Mouse (Mus musculus): ENCODE measurements around the gene Sept9.

Gene Sept9

GRCm38 (mm10) chr11:117245041-117245725 lies 45.7 kb downstream of the Sept9 start:
- DNase-seq (ENCODE audit: low read depth, low spot score): no peak

DNA sequence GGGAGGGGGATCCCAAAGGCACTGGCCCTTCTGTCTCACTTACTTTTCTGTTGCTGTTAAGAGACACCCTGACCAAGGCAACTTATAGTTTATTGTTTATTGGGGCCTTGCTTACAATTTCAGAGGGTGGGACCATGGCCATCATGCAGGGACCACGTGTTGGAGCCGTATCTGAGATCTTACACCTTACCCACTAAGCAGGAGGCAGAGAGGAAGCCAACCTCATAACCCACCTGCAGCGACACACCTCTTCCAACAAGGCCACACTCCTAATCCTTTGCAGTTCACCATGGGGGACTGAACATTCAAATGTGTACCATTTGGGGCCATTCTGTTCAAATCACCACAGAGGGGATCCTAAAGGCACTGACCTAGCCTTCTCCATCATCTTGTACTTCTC lies 46.4 kb downstream of the Sept9 start:
- DNase-seq (ENCODE audit: low read depth, low spot score): no peak

- no peak for DNase-seq (ENCODE audit: low read depth, low spot score)
Observed at GRCm38 (mm10) chr11:117246286-117246685, 46.8 kb downstream of the Sept9 start.

- DNase-seq (ENCODE audit: low read depth, low spot score): no peak
Observed at GRCm38 (mm10) chr11:117246981-117247431, 47.5 kb downstream of the Sept9 start.

DNA sequence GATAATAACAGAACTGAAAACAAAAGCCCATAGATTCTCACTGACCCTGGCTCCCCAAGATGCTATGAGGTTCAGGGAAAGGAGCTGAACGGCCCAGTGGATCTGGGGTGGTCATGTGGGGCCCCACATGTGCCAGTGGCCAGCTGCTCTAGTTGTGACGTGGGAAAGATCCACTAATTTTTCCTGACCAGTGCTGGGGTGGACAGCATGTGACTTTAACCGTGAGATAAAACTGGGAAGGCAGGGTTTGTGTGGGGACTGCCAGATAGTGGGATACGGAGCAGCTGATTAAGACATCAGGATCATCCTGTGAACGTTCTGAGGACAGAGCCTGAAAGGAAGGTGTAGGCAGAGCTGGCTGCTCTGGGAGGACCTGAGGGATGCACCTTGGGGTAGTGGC lies 48.1 kb downstream of the Sept9 start:
- no peak for DNase-seq (ENCODE audit: low read depth, low spot score)

DNA sequence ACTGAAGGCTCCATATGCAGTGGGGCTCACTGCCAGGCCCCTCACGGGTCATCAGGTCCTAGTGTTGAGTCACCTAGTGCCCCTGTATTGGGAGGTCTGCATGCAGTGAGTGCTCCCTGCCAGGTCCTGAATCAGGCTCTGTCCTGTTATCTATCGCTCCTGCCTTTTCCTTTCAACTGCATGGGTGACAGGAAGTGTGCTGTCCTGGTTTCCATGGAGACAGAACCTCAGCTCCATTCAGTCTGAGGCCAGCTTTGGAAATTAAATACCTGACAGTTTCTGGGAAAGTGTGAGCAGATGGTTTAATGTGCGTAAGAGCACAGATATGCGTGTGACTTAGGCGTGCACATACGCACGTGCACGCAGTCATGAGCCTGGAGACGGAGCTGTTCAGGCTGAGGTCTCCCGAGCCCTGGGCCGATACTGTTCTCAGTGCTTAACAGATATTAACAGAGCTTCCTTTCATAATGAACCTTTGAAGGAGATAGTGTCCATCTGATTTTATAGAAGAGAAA lies 49.3 kb downstream of the Sept9 start:
- no peak for DNase-seq (ENCODE audit: low read depth, low spot score)

GRCm38 (mm10) chr11:117249282-117249984 lies 50.0 kb downstream of the Sept9 start:
- no peak for DNase-seq (ENCODE audit: low read depth, low spot score)

- DNase-seq (ENCODE audit: low read depth, low spot score): no peak
Observed at GRCm38 (mm10) chr11:117249985-117250928, 50.8 kb downstream of the Sept9 start.

DNA sequence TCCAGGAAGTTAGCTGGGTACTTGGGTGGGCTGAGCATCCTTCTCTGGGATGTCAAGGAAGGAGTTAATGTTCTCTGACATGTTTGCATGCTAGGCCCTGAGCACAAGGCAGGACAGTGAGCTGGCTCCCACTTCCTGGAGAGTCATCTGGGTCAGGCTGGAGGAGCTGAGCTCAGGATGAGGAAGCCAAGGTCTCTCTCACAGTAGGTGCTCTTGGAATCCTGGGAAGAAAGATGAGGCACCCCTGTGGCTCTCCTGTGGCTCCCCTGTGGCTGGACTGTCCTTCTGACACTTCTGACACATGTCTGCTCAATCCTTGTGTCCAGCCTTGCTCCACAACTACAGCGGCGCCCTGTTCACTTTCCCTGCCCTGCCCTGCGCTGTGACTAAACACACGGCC lies 52.3 kb downstream of the Sept9 start:
- no peak for DNase-seq (ENCODE audit: low read depth, low spot score)

DNA sequence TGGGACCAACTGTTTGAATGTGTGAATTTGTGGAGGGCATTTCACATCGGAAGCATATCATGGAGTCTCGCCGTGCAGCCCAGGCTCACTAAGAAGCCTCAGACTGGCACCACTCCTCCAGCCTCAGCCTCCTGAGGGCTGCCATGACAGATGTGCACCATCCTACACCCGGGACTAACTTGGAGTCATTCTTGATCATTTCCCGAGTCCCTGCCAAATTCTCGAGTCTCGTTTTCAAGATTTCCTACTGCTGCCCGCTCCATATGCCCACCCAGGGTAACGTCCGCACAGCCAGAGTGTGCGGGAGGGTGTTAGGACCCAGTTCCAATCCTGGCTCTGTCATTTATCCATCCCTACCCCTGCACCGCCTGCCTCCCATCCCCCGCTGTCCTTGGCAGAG lies 53.4 kb downstream of the Sept9 start:
- no peak for DNase-seq (ENCODE audit: low read depth, low spot score)

DNA sequence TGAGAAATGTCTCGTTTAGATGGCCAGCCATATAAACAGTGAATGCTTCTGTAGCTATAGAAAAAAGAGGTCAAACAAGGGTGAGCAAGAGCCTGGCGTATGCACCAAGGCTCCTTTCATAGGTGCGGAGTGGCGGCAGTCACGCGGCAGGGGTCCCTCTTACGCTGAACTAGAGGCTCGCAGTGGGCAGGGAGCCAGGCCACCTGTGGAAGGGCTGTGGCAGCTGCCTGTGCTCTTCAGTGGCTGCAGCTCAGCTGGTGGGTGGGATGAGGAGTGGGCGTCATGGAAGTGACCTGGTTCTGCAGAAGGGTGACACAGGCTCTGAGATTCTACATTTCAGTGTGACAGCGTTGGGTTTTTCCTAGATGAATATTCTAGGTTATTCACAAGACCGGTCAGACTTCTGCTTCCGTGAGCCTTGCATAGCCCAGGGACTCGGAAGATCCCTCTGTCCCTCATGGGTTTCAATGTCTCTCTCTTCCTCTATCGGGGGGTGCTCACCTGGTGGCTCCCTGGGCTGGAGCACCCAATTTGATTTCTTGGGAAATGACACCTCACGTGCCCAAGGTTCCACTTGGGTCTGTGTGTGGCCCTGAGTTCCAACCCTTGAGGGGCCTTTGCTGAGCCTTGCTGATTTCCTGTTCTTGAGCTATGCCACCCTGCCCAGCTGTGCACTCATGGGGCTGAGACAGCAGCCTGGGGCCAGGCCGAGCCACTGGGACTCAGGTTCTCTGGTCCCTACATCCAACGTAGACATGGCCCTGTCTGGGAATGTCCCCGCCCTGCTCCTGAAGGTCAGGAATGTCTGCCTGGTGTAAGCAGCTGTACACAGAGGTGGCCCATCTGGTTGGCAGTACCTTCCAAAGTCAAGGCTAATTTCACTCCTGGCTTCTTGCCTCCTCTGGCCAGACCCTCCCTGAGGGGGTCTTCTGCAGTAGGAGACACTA lies 55.0 kb downstream of the Sept9 start:
- no peak for DNase-seq (ENCODE audit: low read depth, low spot score)

- no peak for DNase-seq (ENCODE audit: low read depth, low spot score)
Observed at GRCm38 (mm10) chr11:117255108-117255489, 55.6 kb downstream of the Sept9 start.

- DNase-seq (ENCODE audit: low read depth, low spot score): no peak
Observed at GRCm38 (mm10) chr11:117256088-117256487, 56.6 kb downstream of the Sept9 start.

DNA sequence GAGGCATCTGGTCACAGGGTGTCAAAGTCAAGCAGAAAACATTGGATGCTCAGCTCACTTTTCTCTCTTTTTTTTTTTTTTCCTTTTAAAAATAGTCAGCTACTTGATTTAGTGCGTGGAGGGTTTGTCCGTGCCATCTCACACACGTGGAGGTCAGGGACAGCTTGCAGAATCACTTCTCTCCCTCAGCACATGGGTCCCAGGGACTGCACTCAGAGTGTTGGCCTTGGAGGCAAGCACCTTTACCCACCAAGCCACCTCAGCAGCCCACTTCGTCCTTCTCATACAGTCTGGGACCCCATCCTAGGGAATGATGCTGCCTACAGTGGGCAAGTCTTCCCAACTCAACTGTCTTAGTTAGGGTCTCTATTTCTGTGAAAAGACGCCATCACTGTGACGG lies 57.4 kb downstream of the Sept9 start:
- no peak for DNase-seq (ENCODE audit: low read depth, low spot score)

DNA sequence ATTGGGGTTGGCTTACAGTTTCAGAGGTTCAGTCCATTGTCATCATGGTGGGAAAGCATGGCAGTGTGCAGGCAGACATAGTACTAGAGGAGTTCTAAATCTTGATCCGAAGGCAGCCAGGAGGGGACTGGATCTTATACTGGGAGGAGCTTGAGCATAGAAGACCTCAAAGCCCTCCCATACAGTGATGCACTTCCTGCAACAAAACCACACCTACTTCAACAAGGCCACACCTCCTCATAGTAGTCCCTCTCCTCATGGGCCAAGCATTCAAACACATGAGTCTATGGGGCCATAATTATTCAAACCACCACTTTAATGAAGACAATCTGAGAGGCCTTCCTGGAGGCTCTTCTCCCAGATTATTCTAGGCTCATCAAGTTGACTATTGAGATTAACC lies 57.8 kb downstream of the Sept9 start:
- no peak for DNase-seq (ENCODE audit: low read depth, low spot score)

- no peak for DNase-seq (ENCODE audit: low read depth, low spot score)
Observed at GRCm38 (mm10) chr11:117257842-117258241, 58.4 kb downstream of the Sept9 start.

- no peak for DNase-seq (ENCODE audit: low read depth, low spot score)
Observed at GRCm38 (mm10) chr11:117259178-117259960, 59.9 kb downstream of the Sept9 start.

- no peak for DNase-seq (ENCODE audit: low read depth, low spot score)
Observed at GRCm38 (mm10) chr11:117260631-117261030, 61.2 kb downstream of the Sept9 start.

- no peak for DNase-seq (ENCODE audit: low read depth, low spot score)
Observed at GRCm38 (mm10) chr11:117263096-117263808, 63.8 kb downstream of the Sept9 start.

All from retina, postnatal 7 days (tissue).